Mouse (Mus musculus) embryonic facial prominence, embryonic 10.5 days (tissue): Measurements from ENCODE around the gene Hnrnpul2. TPM values are rescaled to one million over a fixed set of nuclear protein-coding genes. Genes with fewer than 3 reads are reported as not detected.
"Not testable (repeated sequence)": the region's sequence is repeated elsewhere in the genome, so short reads cannot be mapped to it uniquely, and the experiment has no call there.

Experiments used
- DNase-seq: peaks from one replicate; pipeline ENCODE4 v3.0.0-alpha.2; 2017; ENCODE audit warnings: low spot score
- H3K27ac ChIP-seq: fragments of 300-500 bp; sonication (generic); replicated peaks from 2 replicates; pipeline ENCODE4 v1.5.1; 2016; ENCODE audit warnings: mild to moderate bottlenecking
- H3K27me3 ChIP-seq: fragments of 300-500 bp; sonication (generic); replicated peaks from 2 replicates; pipeline ENCODE4 v1.6.1; 2016; ENCODE audit warnings: low read depth, mild to moderate bottlenecking; ENCODE audit not compliant: poor library complexity, severe bottlenecking
- H3K36me3 ChIP-seq: fragments of 300-500 bp; sonication (generic); replicated peaks from 2 replicates; pipeline ENCODE4 v1.6.1; 2016; ENCODE audit warnings: mild to moderate bottlenecking, moderate library complexity
- H3K4me1 ChIP-seq: fragments of 300-500 bp; sonication (generic); 2 replicates; pipeline ENCODE4 v1.6.1; 2016
- H3K4me3 ChIP-seq: fragments of 300-500 bp; sonication (generic); 2 replicates; pipeline ENCODE4 v1.5.1; 2016; ENCODE audit warnings: mild to moderate bottlenecking, moderate library complexity
- H3K9me3 ChIP-seq: fragments of 300-500 bp; sonication (generic); 2 replicates; pipeline ENCODE4 v1.6.1; 2016; ENCODE audit warnings: mild to moderate bottlenecking
- WGBS: fragments of 180-500 bp; shearing (Covaris S2); methylation state at CpG from one replicate; pipeline ENCODE4 v1.1.7; 2016; 5-methylcytosine and 5-hydroxymethylcytosine counted together
- polyA plus RNA-seq: library from polyadenylated mRNA; unstranded; fragments of >200 nt; fragmentation: Nextera tagmentation; extraction: Ambion mirVana; gene quantifications from 2 replicates; pipeline ENCODE4 v1.2.1, GENCODE M21; 2016

Hnrnpul2 gene
- polyA plus RNA-seq, 1 experiment from 2014 or later: 5.0 TPM

- no peaks in the 10 kb centered on the region for H3K9me3 ChIP-seq
- 65% methylated on average over 5 of the region's 5 CpGs for WGBS
- peaks cover 24% of the 10 kb centered on the region for H3K4me1 ChIP-seq
- no peaks in the 10 kb centered on the region for H3K27me3 ChIP-seq
- no peak overlapping the region for H3K4me3 ChIP-seq
- DNase-seq: peak; percentile 77
- H3K36me3 ChIP-seq: peaks cover 53% of the 10 kb centered on the region
- H3K27ac ChIP-seq: no peak overlapping the region
These were observed 24.7 kb downstream of the Hnrnpul2 start for GRCm38 (mm10) chr19:8844371-8845129.

- no peak for DNase-seq
- Histone ChIP-seq H3K4me1 (peaks cover 27% of the 10 kb centered on the region), H3K4me3 (no peak overlapping the region), H3K9me3 (no peaks in the 10 kb centered on the region), H3K27ac (no peak overlapping the region), H3K36me3 (peaks cover 36% of the 10 kb centered on the region), H3K27me3 (no peaks in the 10 kb centered on the region)
- 77% methylated on average over 5 of the region's 5 CpGs for WGBS
These were observed 28.5 kb downstream of the Hnrnpul2 start for GRCm38 (mm10) chr19:8848356-8848755.

- Histone ChIP-seq H3K27ac (peak within 1 kb of the TSS; percentile 31), H3K4me3 (no peak within 1 kb of the TSS), H3K4me1 (peaks cover 27% of the 10 kb centered on the region), H3K36me3 (peaks cover 35% of the 10 kb centered on the region), H3K9me3 (no peaks in the 10 kb centered on the region), H3K27me3 (no peaks in the 10 kb centered on the region)
- peak; percentile 55 for DNase-seq
- WGBS: 21% methylated on average over 7 of the region's 7 CpGs
These were observed 30.6 kb downstream of the Hnrnpul2 start, which contains the start of gene Lrrn4cl for GRCm38 (mm10) chr19:8850402-8850901. Gene Lrrn4cl, plus strand, starts transcription at chr19:8850768.

- no peak overlapping the region for H3K4me3 ChIP-seq
- no peak for DNase-seq
- no peaks in the 10 kb centered on the region for H3K9me3 ChIP-seq
- no peak overlapping the region; the same call in 1 of the 2 replicates for H3K27ac ChIP-seq
- 58% methylated on average over 7 of the region's 7 CpGs for whole genome bisulfite sequencing
- H3K4me1 ChIP-seq: peaks cover 27% of the 10 kb centered on the region
- H3K27me3 ChIP-seq: no peaks in the 10 kb centered on the region
- H3K36me3 ChIP-seq: peaks cover 23% of the 10 kb centered on the region
These were observed 31.8 kb downstream of the Hnrnpul2 start for GRCm38 (mm10) chr19:8851639-8852038.

- no peaks in the 10 kb centered on the region for H3K9me3 ChIP-seq
- no peaks in the 10 kb centered on the region for H3K27me3 ChIP-seq
- peaks cover 27% of the 10 kb centered on the region for H3K4me1 ChIP-seq
- no peak overlapping the region; the same call in 1 of the 2 replicates for H3K27ac ChIP-seq
- no peak for DNase-seq
- no peak overlapping the region for H3K4me3 ChIP-seq
- 61% methylated on average over 10 of the region's 10 CpGs for WGBS
- H3K36me3 ChIP-seq: peaks cover 16% of the 10 kb centered on the region
These were observed 32.6 kb downstream of the Hnrnpul2 start for GRCm38 (mm10) chr19:8852236-8852928.

GRCm38 (mm10) chr19:8853117-8853516 lies 33.3 kb downstream of the Hnrnpul2 start:
- no peaks in the 10 kb centered on the region for H3K27me3 ChIP-seq
- H3K36me3 ChIP-seq: peaks cover 8% of the 10 kb centered on the region; the same call in 1 of the 2 replicates
- no peak overlapping the region for H3K4me3 ChIP-seq
- 85% methylated on average over 3 of the region's 3 CpGs for WGBS
- H3K27ac ChIP-seq: no peak overlapping the region
- H3K9me3 ChIP-seq: no peaks in the 10 kb centered on the region
- peaks cover 24% of the 10 kb centered on the region for H3K4me1 ChIP-seq
- no peak for DNase-seq

- H3K27ac ChIP-seq: no peak overlapping the region
- peak; percentile 36 for DNase-seq
- H3K27me3 ChIP-seq: no peaks in the 10 kb centered on the region
- H3K4me1 ChIP-seq: peaks cover 9% of the 10 kb centered on the region
- H3K4me3 ChIP-seq: no peak overlapping the region
- H3K36me3 ChIP-seq: no peaks in the 10 kb centered on the region
- H3K9me3 ChIP-seq: no peaks in the 10 kb centered on the region
- WGBS: 43% methylated on average over 4 of the region's 4 CpGs
These were observed 37.9 kb downstream of the Hnrnpul2 start for GRCm38 (mm10) chr19:8857689-8858088.

- no peak overlapping the region for H3K27ac ChIP-seq
- H3K4me3 ChIP-seq: no peak overlapping the region
- H3K9me3 ChIP-seq: no peaks in the 10 kb centered on the region
- DNase-seq: no peak
- H3K27me3 ChIP-seq: no peaks in the 10 kb centered on the region
- 18% methylated on average over 1 of the region's 1 CpGs for WGBS
- peaks cover 9% of the 10 kb centered on the region for H3K4me1 ChIP-seq
- no peaks in the 10 kb centered on the region for H3K36me3 ChIP-seq
These were observed 39.2 kb downstream of the Hnrnpul2 start for GRCm38 (mm10) chr19:8859018-8859417.

GRCm38 (mm10) chr19:8864265-8864664 lies 44.5 kb downstream of the Hnrnpul2 start:
- Histone ChIP-seq H3K4me1 (peaks cover 9% of the 10 kb centered on the region), H3K9me3 (no peaks in the 10 kb centered on the region), H3K27me3 (no peaks in the 10 kb centered on the region), H3K4me3 (no peak overlapping the region), H3K27ac (no peak overlapping the region), H3K36me3 (no peaks in the 10 kb centered on the region)
- 85% methylated on average over 6 of the region's 6 CpGs for WGBS
- DNase-seq: no peak

GRCm38 (mm10) chr19:8870381-8870780 lies 50.6 kb downstream of the Hnrnpul2 start:
- H3K27ac ChIP-seq: not testable (repeated sequence)
- H3K36me3 ChIP-seq: peaks cover 25% of the 10 kb centered on the region

GRCm38 (mm10) chr19:8870838-8871237 lies 51.0 kb downstream of the Hnrnpul2 start:
- Histone ChIP-seq H3K27ac (peak overlapping the region; percentile 91), H3K27me3 (no peaks in the 10 kb centered on the region), H3K9me3 (no peaks in the 10 kb centered on the region), H3K4me1 (peaks cover 12% of the 10 kb centered on the region), H3K36me3 (peaks cover 30% of the 10 kb centered on the region), H3K4me3 (peak overlapping the region; percentile 85)
- DNase-seq: no peak
- 66% methylated on average over 9 of the region's 9 CpGs for WGBS

More at GRCm38 (mm10) chr19:8870381-8870780, 50.6 kb downstream of the Hnrnpul2 start:
- not testable (repeated sequence) for H3K27me3 ChIP-seq, DNase-seq, H3K9me3 ChIP-seq
- Histone ChIP-seq H3K4me3 (peak overlapping the region; percentile 85), H3K4me1 (peaks cover 12% of the 10 kb centered on the region)
- WGBS: 77% methylated on average over 3 of the region's 3 CpGs

- Histone ChIP-seq H3K9me3 (no peaks in the 10 kb centered on the region), H3K4me1 (peaks cover 12% of the 10 kb centered on the region), H3K36me3 (peaks cover 36% of the 10 kb centered on the region), H3K27ac (peak within 1 kb of the TSS; percentile 91), H3K27me3 (no peaks in the 10 kb centered on the region), H3K4me3 (peak within 1 kb of the TSS; percentile 85)
- peak; percentile 96 for DNase-seq
- under 1% methylated on average over 59 of the region's 59 CpGs for WGBS
These were observed 51.7 kb downstream of the Hnrnpul2 start, which contains the start of gene Ubxn1 for GRCm38 (mm10) chr19:8871267-8872186. Gene Ubxn1, plus strand, starts transcription at chr19:8871496.
